In the genomic region with DNA sequence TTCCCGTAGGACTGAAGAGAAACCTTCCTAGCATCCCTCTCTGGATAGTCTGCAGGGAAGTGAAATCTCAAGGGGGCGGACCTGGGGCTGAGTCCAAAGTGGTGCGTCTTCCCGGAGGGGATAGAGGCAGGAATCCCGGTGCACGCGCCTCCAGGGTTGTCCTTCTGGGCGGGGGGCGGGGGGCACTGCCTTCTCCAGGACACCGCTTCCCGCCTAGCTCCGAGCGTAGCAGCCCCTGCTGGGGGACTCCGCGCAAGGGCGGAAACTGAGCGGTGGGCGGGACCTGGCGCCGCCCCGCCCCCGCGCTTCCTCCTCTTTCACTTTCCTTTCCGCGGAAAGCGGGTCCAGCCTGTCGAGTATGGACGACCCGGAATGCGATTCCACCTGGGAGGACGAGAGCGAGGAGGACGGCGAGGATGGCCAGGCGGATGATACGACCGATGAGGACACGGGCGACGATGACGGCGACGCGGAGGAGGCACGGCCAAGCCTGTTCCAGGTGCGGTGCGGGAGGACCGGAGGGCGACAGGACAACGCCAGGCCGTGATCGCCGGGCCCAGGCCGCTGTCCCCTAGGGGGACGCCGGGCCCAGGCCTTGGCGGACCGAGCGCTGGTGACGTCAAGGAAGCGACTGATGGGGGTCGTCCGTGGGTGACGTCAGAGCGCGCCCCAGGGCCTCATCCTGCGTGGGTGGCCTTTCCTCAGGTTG, we compare ENCODE assay signal across 8 mouse cellular contexts. TPM values are rescaled to one million over a fixed set of nuclear protein-coding genes. Genes with fewer than 3 reads are reported as not detected.
A peak's percentile ranks its signal among the peaks of the same experiment; 100 is the strongest.
DNase-seq lines count a peak whose midpoint lies in the region; ATAC-seq lines count a peak whose summit lies in the region.

A gene (plus strand): TSS at position 123 of the 709 bp plus-strand sequence.

- peaks cover 48% of the 10 kb centered on the region for H3K36me3 ChIP-seq in embryonic facial prominence, embryonic 14.5 days (ENCODE audit: control insufficient read depth, insufficient read depth, low read length)
- peaks cover 61% of the 10 kb centered on the region for H3K36me3 ChIP-seq in limb, embryonic 12.5 days
- peaks cover 60% of the 10 kb centered on the region for H3K36me3 ChIP-seq in midbrain, embryonic 14.5 days (ENCODE audit: control insufficient read depth, insufficient read depth, low read length)

- no peaks in the 10 kb centered on the region for H3K27me3 ChIP-seq in embryonic facial prominence, embryonic 14.5 days (replicated peaks; ENCODE audit: control insufficient read depth, insufficient read depth, low read length)
- H3K27me3 ChIP-seq in limb, embryonic 12.5 days, result no peaks in the 10 kb centered on the region
- H3K27me3 ChIP-seq in midbrain, embryonic 14.5 days (ENCODE audit: control insufficient read depth, insufficient read depth, low read length), result no peaks in the 10 kb centered on the region

- DNase-seq in 3T3-L1 (ENCODE audit: low read depth, low spot score), result peak; percentile 83
- DNase-seq in adrenal gland, postnatal 36 days, result peak; percentile 85 to 90
- DNase-seq in embryonic facial prominence, embryonic 14.5 days (ENCODE audit: low spot score), result peak; percentile 92
- peak; percentile 73 for DNase-seq in heart, adult 8-10 months (ENCODE audit: low spot score)
- DNase-seq in kidney, adult 8-10 months, result peak; percentile 63 to 77
- peak; percentile 92 for DNase-seq in midbrain, embryonic 14.5 days
- DNase-seq in spleen, adult 12 weeks (ENCODE audit: low spot score), result peak; percentile 80

- WGBS in embryonic facial prominence, embryonic 14.5 days, result under 1% methylated on average over 38 of the region's 67 CpGs
- WGBS in limb, embryonic 12.5 days, result under 1% methylated on average over 59 of the region's 67 CpGs
- WGBS in midbrain, embryonic 14.5 days, result under 1% methylated on average over 61 of the region's 67 CpGs

- peak within 1 kb of the TSS; percentile 96 for H3K9ac ChIP-seq in embryonic facial prominence, embryonic 14.5 days (ENCODE audit: low read depth, low read length)
- H3K9ac ChIP-seq in limb, embryonic 12.5 days (replicated peaks), result peak within 1 kb of the TSS; percentile 86
- H3K9ac ChIP-seq in midbrain, embryonic 14.5 days (replicated peaks; ENCODE audit: low read length), result peak within 1 kb of the TSS; percentile 93

- H3K27ac ChIP-seq in embryonic facial prominence, embryonic 14.5 days (replicated peaks; ENCODE audit: low read depth, low read length), result peak within 1 kb of the TSS; percentile 92
- peak within 1 kb of the TSS; percentile 86 for H3K27ac ChIP-seq in limb, embryonic 12.5 days
- peak within 1 kb of the TSS; percentile 92 for H3K27ac ChIP-seq in midbrain, embryonic 14.5 days (replicated peaks; ENCODE audit: low read depth, low read length)

- peaks cover 6% of the 10 kb centered on the region for H3K4me1 ChIP-seq in embryonic facial prominence, embryonic 14.5 days (ENCODE audit: control insufficient read depth, insufficient read depth, low read length)
- H3K4me1 ChIP-seq in limb, embryonic 12.5 days (replicated peaks), result peaks cover 11% of the 10 kb centered on the region
- H3K4me1 ChIP-seq in midbrain, embryonic 14.5 days (ENCODE audit: control insufficient read depth, insufficient read depth, low read length), result peaks cover 9% of the 10 kb centered on the region

- peak within 1 kb of the TSS; percentile 62 for H3K4me2 ChIP-seq in embryonic facial prominence, embryonic 14.5 days (ENCODE audit: low read depth, low read length)
- peak within 1 kb of the TSS; percentile 81 for H3K4me2 ChIP-seq in limb, embryonic 12.5 days
- peak within 1 kb of the TSS; percentile 69 for H3K4me2 ChIP-seq in midbrain, embryonic 14.5 days (ENCODE audit: low read length)

- no peaks in the 10 kb centered on the region for H3K9me3 ChIP-seq in embryonic facial prominence, embryonic 14.5 days (ENCODE audit: control insufficient read depth, low read length)
- H3K9me3 ChIP-seq in limb, embryonic 12.5 days, result no peaks in the 10 kb centered on the region
- H3K9me3 ChIP-seq in midbrain, embryonic 14.5 days (ENCODE audit: control insufficient read depth, low read length), result no peaks in the 10 kb centered on the region

- peak; percentile 94 for ATAC-seq in embryonic facial prominence, embryonic 14.5 days (ENCODE audit: low read depth)
- peak; percentile 88 for ATAC-seq in limb, embryonic 12.5 days (ENCODE audit: insufficient number of reproducible peaks, insufficient read depth, low FRiP score, low TSS enrichment, low read depth)
- peak; percentile 90 for ATAC-seq in midbrain, embryonic 14.5 days (ENCODE audit: low FRiP score, low TSS enrichment)

- peak within 1 kb of the TSS; percentile 98 for H3K4me3 ChIP-seq in embryonic facial prominence, embryonic 14.5 days (ENCODE audit: low read depth, low read length)
- peak within 1 kb of the TSS; percentile 90 for H3K4me3 ChIP-seq in limb, embryonic 12.5 days (replicated peaks)
- peak within 1 kb of the TSS; percentile 90 for H3K4me3 ChIP-seq in midbrain, embryonic 14.5 days (replicated peaks; ENCODE audit: low read depth, low read length)

RNA-seq across cellular contexts. Expression of the gene that starts here (rescaled TPM):
- 10 to 100 TPM; 43.5 to 45.4 TPM for total RNA-seq in adrenal gland, postnatal 36 days (2021)
- polyA plus RNA-seq in embryonic facial prominence, embryonic 14.5 days (2014; fragmentation: Nextera tagmentation; extraction: Ambion mirVana), result 66.3 and 78.2 TPM in 2 replicates
- 10 to 100 TPM; 31.4 to 34.7 (median 32.3) TPM for total RNA-seq in heart, adult 8-10 months (2022)
- 93.0 and 96.7 TPM in 2 replicates for polyA plus RNA-seq in limb, embryonic 12.5 days (2016; fragmentation: Nextera tagmentation; extraction: Ambion mirVana)
- 97.7 and 105 TPM in 2 replicates for polyA plus RNA-seq in midbrain, embryonic 14.5 days (2014; fragmentation: Nextera tagmentation; extraction: Ambion mirVana)

Comparison
In these comparisons a context has a peak if more than half of its experiments do, and no peak if none do; other contexts are left out.
1. Peak in every context shown above with its lines: DNase-seq, ATAC-seq, H3K4me3 ChIP-seq and H3K27ac ChIP-seq.